Mouse (Mus musculus) cortical plate, adult 2 months (tissue): ENCODE results near the gene Timm8b. TPM values are rescaled to one million over a fixed set of nuclear protein-coding genes. Genes with fewer than 3 reads are reported as not detected.

Experiments
- H3K27ac ChIP-seq: fragments of 200-500 bp; 2 replicates; pipeline ENCODE4 v1.5.1; 2012; ENCODE audit warnings: low read length, control low read depth, inconsistent platforms; ENCODE audit not compliant: insufficient read depth
- H3K4me1 ChIP-seq: fragments of 200-500 bp; 2 replicates; pipeline ENCODE4 v1.6.1; 2011; ENCODE audit warnings: low read length; ENCODE audit not compliant: control insufficient read depth, insufficient read depth
- H3K4me3 ChIP-seq: fragments of 200-500 bp; 2 replicates; pipeline ENCODE4 v1.5.1; 2011; ENCODE audit warnings: mild to moderate bottlenecking, low read length, control low read depth; ENCODE audit not compliant: insufficient read depth
- CTCF ChIP-seq: fragments of 200-500 bp; IDR thresholded peaks from 2 replicates; pipeline ENCODE4 v1.5.1; 2011; ENCODE audit warnings: mild to moderate bottlenecking, control low read depth, low read length; ENCODE audit not compliant: insufficient read depth; ENCODE audit errors: extremely low read depth
- POLR2A ChIP-seq: fragments of 200-500 bp; IDR thresholded peaks from 2 replicates; pipeline ENCODE4 v1.6.1; 2011; ENCODE audit warnings: mild to moderate bottlenecking, low read length, control low read depth; ENCODE audit not compliant: insufficient read depth; ENCODE audit errors: extremely low read depth
- polyA plus RNA-seq: library from polyadenylated mRNA; depleted of rRNA; stranded (reverse); fragments of >200 nt; gene quantifications from 2 replicates; pipeline ENCODE4 v1.2.3, GENCODE M21; 2012; rRNA removed

The Timm8b gene
- 465 and 504 TPM in 2 replicates for polyA plus RNA-seq

DNA sequence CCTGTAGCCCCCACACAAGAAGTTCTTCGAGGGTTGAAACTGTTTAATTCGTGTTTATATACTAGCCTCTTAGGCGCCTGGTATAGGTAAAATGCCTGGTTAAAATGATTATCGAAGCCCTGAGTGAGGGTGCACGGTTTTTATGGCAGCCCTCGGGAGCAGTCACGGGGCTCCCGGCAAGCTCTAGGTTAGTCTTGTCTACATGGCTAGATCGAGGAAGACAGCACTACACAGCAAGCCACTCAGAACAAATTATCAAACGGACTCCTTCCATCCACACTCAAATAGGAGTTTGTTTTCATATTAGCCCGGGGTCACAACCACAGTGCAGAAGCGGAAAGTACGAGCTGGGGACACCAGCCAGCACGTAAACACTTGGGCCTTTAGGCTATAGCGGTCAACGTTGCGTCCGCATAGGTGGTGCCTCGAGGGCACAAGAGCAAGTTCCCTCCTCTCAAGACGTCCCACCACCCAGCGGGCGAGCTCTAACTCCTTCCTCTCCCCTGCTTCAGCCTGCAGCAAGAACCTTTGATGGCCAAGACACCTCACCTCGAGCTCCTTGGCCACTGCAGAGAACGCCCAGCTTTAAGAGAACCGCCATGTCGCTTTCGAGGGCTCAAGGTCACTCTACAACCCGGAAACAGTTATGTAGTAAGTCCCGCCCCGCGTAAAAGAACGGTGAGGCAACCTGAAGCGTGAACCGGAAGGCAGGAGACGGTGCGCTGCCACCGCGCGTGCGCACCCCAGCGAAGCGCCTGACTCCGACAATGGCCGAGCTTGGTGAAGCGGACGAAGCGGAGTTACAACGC, at the start of gene Timm8b, which contains the start of gene Sdhd:
TSS of gene Timm8b (plus strand) at position 722 of the 809 bp plus-strand sequence.
TSS of gene Sdhd (minus strand) at position 624 of the 809 bp plus-strand sequence.
- peak within 1 kb of the TSS; percentile 41 for H3K27ac ChIP-seq
- peak; percentile 92 for TF ChIP-seq POLR2A
- TF ChIP-seq CTCF: no peak
- peak within 1 kb of the TSS; percentile 78 for H3K4me3 ChIP-seq
- H3K4me1 ChIP-seq: peaks cover 9% of the 10 kb centered on the region

DNA sequence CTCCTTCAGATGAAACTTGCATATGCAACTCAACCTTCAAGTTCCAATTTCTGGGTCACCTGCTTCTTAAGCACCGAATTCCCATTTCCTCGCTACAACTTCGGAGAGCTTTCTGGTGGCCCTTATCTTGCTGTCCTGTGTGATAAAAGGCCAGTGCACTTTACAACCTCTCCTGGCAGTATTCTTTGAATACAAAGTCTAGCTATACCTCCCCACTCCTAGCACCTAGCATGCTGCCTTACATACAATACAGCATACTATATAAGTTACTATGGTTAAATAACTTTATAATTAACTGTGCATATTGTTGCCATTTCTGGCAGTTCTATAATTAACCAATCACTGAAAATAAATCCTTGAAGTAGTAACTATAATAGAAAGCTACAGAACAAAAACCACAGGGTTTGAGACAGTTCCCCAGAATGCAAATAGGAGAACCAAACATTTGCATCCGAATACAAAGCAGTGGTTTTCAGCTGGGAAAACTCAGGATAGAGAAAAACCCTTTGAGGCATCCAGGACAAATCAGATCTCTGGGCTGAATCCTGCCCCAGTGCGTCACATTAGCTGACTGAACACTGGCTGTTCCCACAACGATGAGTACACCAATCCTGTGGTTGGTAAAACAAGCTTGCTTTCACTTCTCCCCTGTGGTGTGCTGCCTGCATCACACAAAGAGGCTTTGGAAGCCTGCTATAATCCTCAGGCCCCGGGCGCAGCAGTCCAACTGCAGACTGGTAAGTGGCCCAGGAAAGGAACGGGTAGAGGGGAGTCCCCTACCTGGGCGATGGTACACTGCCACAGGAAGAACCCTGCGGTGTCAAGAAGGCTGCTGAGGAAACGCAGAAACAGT, 49.2 kb upstream of the Timm8b start, which contains the start of gene Il18:
TSS of gene Il18 (plus strand) at position 587 of the 853 bp plus-strand sequence.
- Histone ChIP-seq H3K27ac (peak within 1 kb of the TSS; percentile 94), H3K4me3 (peak within 1 kb of the TSS; percentile 45), H3K4me1 (peaks cover 3% of the 10 kb centered on the region; the same call in 1 of the 2 replicates)
- TF ChIP-seq CTCF: no peak
- no peak; the same call in 1 of the 2 replicates for TF ChIP-seq POLR2A

DNA sequence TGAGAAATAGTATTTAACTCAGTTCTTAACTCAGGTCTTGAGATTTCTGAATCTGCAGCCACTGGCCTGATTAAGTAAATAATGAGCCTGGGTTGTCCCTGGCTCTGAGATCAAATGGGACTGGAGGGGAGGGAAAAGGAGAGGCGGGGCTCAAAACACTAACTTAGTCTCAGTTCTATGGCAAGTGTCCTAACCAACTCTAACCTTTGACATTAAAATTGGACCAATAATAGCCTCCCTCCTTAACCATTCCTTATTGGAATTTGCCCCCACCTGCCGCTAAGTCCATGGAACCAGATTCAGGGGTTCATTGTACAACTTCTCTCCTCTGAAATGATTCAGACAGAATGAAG, 48.6 kb upstream of the Timm8b start, which contains the start of gene Bco2:
TSS of gene Bco2 (minus strand) at position 88 of the 353 bp plus-strand sequence.
- TF ChIP-seq POLR2A: no peak
- TF ChIP-seq CTCF: no peak
- Histone ChIP-seq H3K27ac (peak within 1 kb of the TSS; percentile 94), H3K4me1 (peaks cover 3% of the 10 kb centered on the region; the same call in 1 of the 2 replicates)

DNA sequence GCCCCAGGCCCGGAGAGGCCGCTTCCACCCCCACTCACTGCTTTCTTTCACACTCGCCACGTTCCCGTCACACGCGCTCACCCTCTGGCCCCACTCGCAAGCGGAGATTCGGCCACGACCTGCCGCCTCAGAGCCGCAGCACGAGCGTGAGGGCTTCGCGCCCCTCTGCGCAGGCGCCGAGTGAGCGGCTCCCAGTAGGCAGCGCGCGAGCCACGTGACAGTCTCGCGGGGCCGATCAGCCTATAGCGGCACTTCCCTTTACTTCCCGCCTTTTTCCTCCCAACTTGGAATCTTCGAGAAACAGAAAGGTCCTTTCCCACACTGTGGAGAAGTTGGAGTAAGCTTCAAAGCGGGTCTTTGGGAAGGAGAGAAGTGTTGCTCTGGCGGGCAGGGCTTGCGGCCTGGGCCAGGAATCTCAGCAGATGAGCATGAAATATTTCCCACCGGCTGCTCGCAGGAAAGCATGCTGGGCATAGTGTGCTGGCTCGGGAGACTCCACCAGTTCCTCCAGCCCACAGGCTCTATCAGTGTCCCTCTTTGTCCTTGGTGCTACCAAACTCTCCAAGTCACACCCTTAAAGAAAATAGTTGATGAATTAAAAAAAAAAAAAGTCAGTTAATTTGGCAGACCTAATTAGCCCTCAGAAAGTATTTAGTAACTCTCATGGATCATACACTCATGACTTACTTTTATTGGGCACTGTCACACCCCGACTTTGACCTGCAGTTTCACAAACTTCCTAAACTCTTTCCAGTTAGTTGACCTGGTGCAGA, 42.4 kb upstream of the Timm8b start, which contains the start of gene Tex12:
TSS of gene Tex12 (minus strand) at position 181 of the 773 bp plus-strand sequence.
- Histone ChIP-seq H3K4me1 (no peaks in the 10 kb centered on the region), H3K27ac (no peak within 1 kb of the TSS), H3K4me3 (no peak within 1 kb of the TSS)
- TF ChIP-seq POLR2A (no peak), CTCF (no peak)

More for the DNA sequence above, 48.6 kb upstream of the Timm8b start, which contains the start of gene Bco2:
- H3K4me3 ChIP-seq: peak within 1 kb of the TSS; percentile 45

DNA sequence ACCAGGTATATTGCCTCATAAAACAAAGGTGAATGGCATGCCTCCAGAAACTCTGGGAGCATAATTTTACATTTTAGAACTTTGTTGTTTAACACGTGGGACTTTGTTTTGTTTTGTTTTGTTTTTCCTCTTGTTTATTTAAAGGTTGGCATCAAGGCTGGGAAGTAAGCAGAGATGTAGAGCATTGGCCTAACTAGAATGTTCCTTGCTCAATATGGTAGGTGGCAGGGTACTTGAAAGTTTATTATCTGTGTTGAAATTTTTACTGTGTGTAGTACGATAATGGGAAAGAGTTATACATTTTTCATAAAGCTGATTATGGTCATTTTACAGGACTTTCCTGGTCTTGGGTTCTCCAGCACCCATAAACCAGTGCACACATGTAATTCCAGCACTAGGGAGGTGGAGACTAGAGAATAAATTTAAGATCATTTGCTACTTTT, 41.8 kb upstream of the Timm8b start:
- H3K27ac ChIP-seq: no peak overlapping the region
- H3K4me1 ChIP-seq: no peaks in the 10 kb centered on the region
- no peak for TF ChIP-seq POLR2A
- no peak for TF ChIP-seq CTCF
- no peak overlapping the region for H3K4me3 ChIP-seq

DNA sequence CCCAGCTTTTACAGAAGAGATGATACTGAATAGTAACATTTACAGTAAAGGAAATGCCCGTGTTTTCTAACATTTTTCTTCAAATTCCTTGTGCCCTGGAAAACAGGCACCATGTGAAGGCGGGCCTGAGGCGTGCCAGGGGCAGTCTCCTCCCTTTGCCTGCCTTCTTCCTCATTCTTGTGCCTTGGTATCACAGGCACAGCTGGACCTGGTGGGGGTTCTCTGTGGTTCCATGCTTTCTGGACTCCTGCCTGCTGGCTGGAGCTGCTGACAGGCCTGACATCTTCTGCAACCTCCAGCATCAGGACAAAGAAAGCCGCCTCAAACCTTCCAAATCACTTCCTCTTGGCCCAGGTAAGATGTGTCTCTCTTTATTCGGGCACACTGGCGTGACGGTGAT, 38.5 kb upstream of the Timm8b start:
- H3K4me3 ChIP-seq: no peak overlapping the region
- no peaks in the 10 kb centered on the region for H3K4me1 ChIP-seq
- H3K27ac ChIP-seq: no peak overlapping the region; the same call in 1 of the 2 replicates
- no peak for TF ChIP-seq POLR2A
- no peak for TF ChIP-seq CTCF

DNA sequence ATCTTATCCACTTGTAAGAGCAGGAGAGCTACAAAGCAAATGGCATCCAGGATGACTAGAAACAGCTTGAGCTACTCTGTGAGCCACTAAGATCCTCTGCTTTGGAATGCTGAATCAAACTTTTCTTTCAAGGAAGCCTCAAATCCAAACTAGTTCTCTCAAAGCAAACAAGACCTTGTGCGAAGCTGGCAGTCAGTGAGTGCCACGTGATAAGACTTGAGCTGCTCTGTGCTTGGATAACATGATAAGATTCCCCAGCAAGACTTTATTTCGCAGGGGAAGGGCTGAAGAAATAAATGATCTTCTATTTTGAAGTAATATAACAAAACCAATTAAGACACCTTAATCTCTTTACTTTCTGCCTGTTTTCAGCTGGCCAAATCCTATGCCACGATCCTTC, 37.8 kb upstream of the Timm8b start:
- no peak for TF ChIP-seq CTCF
- no peak for TF ChIP-seq POLR2A
- H3K4me3 ChIP-seq: no peak overlapping the region
- H3K27ac ChIP-seq: no peak overlapping the region
- no peaks in the 10 kb centered on the region for H3K4me1 ChIP-seq

DNA sequence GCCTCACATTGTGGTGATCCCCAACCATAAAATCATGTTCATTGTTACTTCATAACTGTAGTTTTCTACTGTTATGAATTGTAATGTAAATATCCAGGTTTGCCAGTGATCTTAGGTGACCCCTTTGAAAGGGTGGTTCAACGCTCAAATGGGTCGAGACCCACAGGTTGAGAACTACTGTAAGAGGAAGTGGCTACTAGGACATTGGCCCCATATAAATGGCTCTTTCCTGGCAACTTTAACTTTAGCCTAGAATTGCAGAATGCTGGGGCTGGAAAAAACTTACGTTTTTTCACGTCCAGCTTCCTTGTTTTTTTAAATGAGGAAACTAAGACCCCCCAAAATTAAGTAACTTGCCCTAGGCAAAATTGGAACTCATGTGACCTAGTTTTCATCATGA, 36.3 kb upstream of the Timm8b start:
- no peaks in the 10 kb centered on the region for H3K4me1 ChIP-seq
- no peak overlapping the region for H3K27ac ChIP-seq
- TF ChIP-seq POLR2A (no peak), CTCF (no peak)
- H3K4me3 ChIP-seq: no peak overlapping the region
